Mouse (Mus musculus) spleen, embryonic (tissue): ENCODE measurements around the gene Fance.

ENCODE experiments used
- CTCF ChIA-PET: fragments of 350-600 bp; sonication (Branson Sonifier 250); formaldehyde crosslinking; loops from one replicate; lab custom pipeline; 2022; lab: Charles Lee

Gene Fance

GRCm38 (mm10) chr17:28313212-28313879 lies at the start of gene Fance:
Fance (plus strand) TSS chr17:28313519.
- CTCF ChIA-PET = no interaction called here

DNA sequence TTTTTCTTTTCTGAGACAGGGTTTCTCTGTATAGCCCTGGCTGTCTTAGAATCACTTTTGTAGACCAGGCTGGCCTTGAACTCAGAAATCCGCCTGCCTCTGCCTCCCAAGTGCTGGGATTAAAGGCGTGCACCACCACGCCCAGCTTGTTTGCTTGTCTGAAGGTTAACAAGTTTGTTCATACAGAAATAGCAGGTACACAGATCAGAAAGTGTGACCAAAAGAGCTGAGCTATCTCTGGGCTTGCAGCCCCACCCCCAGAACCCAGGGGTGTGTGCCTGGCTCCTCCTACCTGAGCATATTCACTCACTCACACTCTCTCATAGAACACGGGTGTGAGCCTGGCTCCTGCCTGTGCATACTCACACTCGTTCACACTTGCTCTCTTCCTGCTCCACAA lies 46.1 kb upstream of the Fance start:
- CTCF ChIA-PET = no interaction called here

- CTCF ChIA-PET = interaction anchor here (0.6 kb wide), 1 partner anchor 38 kb away, joined by 18 read pairs; no protein-coding TSS in a partner anchor
These were observed 43.2 kb upstream of the Fance start for GRCm38 (mm10) chr17:28270165-28270564.

GRCm38 (mm10) chr17:28271537-28272266 lies 41.6 kb upstream of the Fance start:
- CTCF ChIA-PET = no interaction called here

GRCm38 (mm10) chr17:28272281-28272680 lies 41.0 kb upstream of the Fance start:
- CTCF ChIA-PET = no interaction called here

GRCm38 (mm10) chr17:28272837-28273236 lies 40.5 kb upstream of the Fance start:
- CTCF ChIA-PET = no interaction called here

GRCm38 (mm10) chr17:28274739-28275138 lies 38.6 kb upstream of the Fance start:
- CTCF ChIA-PET = no interaction called here

DNA sequence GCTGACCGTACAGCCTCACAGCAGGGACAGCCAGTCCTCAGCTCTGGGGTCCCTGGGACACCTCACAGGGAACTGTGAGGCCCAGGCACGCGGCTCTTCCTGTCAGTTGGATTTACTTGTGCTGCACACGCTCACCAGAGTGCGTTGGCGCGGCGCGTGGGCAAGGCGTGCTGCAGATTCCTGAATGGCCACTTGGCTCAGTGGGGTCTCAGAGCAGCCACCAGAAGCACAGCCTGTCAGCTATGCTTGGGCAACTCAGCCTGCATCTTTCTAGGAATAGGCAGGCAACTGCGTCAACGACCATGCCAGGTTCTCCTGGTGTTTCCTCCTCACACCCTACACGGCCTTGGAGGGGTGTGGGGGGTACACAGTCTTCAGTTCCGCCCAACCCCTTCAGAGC lies 36.1 kb upstream of the Fance start:
- CTCF ChIA-PET = no interaction called here

GRCm38 (mm10) chr17:28277721-28278120 lies 35.6 kb upstream of the Fance start:
- CTCF ChIA-PET = no interaction called here

- CTCF ChIA-PET = interaction anchor here (0.7 to 0.8 kb wide), 2 partner anchors 37 to 71 kb away, joined by 4 to 7 read pairs; no protein-coding TSS in a partner anchor
These were observed 35.2 kb upstream of the Fance start for GRCm38 (mm10) chr17:28278156-28278555.

DNA sequence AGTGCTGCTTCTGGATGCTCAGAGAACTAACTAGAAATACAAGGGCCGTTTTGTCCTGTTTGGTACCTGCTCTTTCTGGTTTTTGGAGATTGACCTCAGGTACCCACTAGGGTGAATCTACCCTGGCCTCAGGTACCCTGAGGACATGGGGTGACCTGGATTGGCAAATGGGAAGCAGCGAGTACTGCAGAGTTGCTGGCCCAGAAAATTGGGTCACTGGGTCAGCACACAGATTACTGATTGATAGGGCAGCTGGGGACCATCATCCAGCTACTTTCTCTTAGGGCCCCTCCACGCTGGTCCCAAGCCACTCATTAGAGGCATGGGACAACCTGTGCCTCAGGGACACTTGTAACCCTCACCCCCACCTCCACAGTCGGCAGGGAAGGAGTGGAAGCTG lies 34.1 kb upstream of the Fance start:
- CTCF ChIA-PET = interaction anchor here (0.5 to 0.8 kb wide), 2 partner anchors 72 to 166 kb away, joined by 3 to 4 read pairs; no protein-coding TSS in a partner anchor

DNA sequence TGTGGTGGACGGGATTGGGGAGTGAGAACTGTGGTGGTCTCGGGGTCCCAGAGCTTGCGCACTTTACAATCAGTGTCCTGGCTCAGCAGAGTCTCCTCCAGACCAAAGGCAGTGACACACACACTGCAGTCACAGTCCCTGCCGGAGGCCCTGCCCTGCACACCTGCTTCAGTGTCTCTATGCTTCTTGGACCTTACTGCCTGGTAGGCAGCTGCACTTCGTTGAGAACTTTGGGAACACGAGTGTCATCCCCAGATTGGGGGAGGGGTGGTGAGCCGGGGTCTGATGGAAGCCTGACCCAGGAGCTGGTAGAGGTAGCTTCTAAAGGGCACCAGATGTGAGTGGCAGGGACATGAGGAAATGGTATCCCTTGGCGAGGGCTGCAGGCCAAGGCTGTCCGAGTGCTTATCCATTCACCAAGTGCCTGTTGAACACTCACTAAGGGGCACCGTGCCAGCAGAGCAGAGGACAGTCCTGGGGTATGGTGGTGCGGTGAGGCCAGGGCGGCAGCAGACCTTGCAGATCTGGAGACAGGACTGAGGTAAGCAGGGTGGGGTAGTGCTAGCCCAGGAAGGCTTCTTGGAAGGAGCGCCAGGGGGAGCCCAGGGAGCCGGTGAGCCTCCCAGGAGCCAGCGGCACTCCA lies 33.4 kb upstream of the Fance start:
- CTCF ChIA-PET = no interaction called here

DNA sequence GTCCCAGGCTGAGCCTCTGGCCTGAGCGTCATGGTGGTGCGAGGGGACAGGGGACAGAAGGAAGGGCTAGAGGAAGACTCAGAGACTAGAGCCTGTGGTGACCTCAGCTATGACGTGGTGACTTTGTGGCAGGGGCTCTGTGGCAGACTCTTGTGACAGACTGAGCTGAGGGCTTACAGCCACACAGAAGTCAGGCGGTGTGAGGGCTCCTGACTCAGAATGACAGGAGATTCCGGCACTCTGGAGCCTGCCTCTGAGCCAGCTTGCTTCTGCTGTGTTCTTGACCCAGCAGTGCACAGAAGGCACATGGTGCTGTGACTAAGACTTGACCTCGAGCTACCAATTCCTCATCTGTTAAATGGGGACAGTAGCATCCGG lies 32.9 kb upstream of the Fance start:
- CTCF ChIA-PET = no interaction called here

DNA sequence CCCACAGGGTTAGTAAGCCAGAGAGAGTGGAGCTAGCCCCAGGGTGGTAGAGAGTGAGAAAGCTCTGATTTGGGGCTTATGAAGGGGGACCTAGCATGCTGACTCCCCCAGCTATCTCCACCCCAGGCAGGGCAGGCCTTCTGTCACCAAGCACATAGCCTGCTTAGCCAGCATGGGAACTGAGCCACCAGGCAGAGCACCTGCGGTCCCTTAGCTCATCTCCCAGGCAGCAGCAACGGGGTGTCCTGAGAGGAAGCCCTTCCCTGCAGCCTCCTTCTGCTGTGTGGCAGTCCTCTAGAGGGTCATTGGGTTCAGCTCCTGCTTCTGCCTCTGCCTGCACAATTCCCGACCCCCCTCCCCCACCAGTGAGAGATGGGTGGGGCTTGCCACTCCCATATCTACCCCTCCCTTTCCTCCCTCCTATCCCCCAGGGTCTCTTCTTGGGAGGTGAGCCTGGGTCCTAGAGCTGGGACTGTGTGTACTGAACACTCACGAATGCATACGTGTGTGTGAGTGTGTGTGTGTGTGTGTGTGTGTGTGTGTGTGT lies 32.4 kb upstream of the Fance start:
- CTCF ChIA-PET = no interaction called here

DNA sequence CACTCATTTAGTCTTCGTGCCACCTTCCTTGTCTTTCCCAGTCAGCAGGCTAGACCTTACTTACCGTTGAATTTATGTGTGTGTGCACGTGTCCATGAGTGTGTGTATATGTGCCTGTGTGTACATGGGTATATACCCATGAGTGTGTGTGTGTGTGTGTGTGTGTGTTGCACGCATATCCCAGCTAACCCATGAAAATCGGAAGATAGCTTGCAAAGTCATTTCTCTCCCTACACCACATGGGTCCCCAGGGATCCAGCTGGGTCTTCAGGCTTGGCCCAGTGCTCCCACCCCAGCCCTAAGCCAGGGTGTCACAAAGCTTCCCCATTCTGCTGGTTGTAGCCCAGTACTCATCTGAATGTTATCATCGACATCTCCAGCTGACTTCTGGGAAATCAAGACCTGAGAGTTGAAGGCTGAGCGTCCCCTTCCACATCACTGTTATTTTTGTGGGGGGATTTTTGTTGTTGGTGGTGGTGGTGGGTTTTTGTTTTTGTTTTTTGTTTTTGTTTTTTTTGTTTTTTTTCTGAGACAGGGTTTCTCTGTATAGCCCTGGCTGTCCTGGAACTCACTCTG lies 31.4 kb upstream of the Fance start:
- CTCF ChIA-PET = no interaction called here

- CTCF ChIA-PET = no interaction called here
These were observed 30.1 kb upstream of the Fance start for GRCm38 (mm10) chr17:28283199-28283598.

- CTCF ChIA-PET = interaction anchor here (0.5 kb wide), 1 partner anchor 21 kb away, joined by 3 read pairs; no protein-coding TSS in a partner anchor
These were observed 27.2 kb upstream of the Fance start for GRCm38 (mm10) chr17:28286133-28286532.

- CTCF ChIA-PET = no interaction called here
These were observed 26.4 kb upstream of the Fance start for GRCm38 (mm10) chr17:28286964-28287363.

DNA sequence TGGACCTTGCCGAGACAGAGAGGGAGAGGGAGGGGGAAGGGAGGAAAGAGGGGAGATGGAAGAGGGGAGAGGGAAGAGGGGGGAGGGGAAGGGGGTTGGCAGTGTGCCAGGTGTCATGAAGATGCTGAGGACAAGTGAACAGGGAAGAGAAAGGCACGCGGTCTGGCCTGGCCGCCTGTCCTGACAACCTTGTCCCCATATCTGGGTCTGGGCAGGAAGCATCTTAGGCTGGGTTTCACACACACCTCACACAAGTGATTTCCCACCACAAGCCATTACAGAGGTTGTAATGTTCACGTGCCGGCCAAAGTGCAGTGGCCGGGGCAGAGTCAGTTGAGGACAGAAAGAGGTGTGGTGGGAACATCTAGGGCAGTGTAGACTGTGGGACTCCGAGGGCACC lies 25.7 kb upstream of the Fance start:
- CTCF ChIA-PET = no interaction called here

DNA sequence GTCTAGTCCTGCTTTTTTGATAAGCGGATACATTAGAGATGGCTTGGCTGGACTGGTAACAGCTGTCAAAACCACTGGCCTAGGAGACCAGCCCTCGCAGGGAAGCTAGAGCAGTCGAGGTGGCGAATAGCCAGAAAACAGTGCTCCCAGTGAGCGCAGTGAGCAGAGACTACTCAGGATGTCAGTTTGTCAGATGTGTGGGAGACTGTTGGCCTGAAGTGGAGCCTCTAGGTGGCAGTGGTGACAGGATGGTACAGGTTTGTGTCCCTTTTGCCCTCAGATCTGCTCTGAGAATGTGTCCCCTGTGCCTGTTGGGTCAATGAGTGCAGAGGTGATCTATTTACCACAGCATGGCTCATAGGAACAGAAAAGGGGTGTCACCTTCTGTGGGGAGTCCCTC lies 25.3 kb upstream of the Fance start:
- CTCF ChIA-PET = no interaction called here

GRCm38 (mm10) chr17:28290262-28290661 lies 23.1 kb upstream of the Fance start:
- CTCF ChIA-PET = no interaction called here

DNA sequence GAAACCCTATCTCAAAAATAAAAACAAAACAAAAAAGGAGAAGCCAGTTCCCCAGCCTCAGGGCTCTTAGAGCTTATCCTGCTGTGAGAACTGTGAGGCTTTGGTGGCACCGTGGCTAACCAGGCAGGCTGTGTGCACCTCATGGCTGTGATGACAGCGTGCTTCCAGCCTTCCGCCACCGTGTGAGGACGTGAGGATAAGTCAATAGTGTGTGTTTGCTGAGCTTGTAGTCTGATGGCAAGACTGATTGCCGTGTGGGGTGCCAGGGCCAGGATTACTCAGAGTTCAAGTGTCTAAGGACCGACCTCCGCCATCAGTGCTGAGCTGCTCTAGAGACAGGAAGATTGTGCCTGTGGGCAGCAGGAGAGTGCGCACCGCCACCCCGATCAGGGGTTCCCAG lies 22.6 kb upstream of the Fance start:
- CTCF ChIA-PET = no interaction called here
